Mouse (Mus musculus) midbrain, postnatal 0 days (tissue): ENCODE results near the gene Mis18a. TPM values are rescaled to one million over a fixed set of nuclear protein-coding genes. Genes with fewer than 3 reads are reported as not detected.
A peak's percentile ranks its signal among the peaks of the same experiment; 100 is the strongest.

ENCODE experiments used
- ATAC-seq: fragments of 200-750 bp; cut with Nextera tagmentation; 2 replicates; pipeline ENCODE4 v1.8.0; 2017; ENCODE audit warnings: moderate number of reproducible peaks, mild to moderate bottlenecking, moderate TSS enrichment, moderate library complexity; ENCODE audit not compliant: low FRiP score
- DNase-seq: peaks from one replicate; pipeline ENCODE4 v3.0.0-alpha.2; 2015; ENCODE audit warnings: low spot score
- H3K27ac ChIP-seq: fragments of 300-500 bp; sonication (generic); 2 replicates; pipeline ENCODE4 v1.5.1; 2014; ENCODE audit warnings: low read depth, mild to moderate bottlenecking, low read length, mixed read lengths
- H3K27me3 ChIP-seq: fragments of 300-500 bp; sonication (generic); 2 replicates; pipeline ENCODE4 v1.6.1; 2014; ENCODE audit warnings: low read length, control low read depth, mixed read lengths; ENCODE audit not compliant: insufficient read depth
- H3K36me3 ChIP-seq: fragments of 300-500 bp; sonication (generic); 2 replicates; pipeline ENCODE4 v1.6.1; 2014; ENCODE audit warnings: low read length, control low read depth, mixed read lengths; ENCODE audit not compliant: insufficient read depth
- H3K4me1 ChIP-seq: fragments of 300-500 bp; sonication (generic); 2 replicates; pipeline ENCODE4 v1.6.1; 2014; ENCODE audit warnings: mild to moderate bottlenecking, control low read depth, antibody characterized with exemption, low read length, mixed read lengths; ENCODE audit not compliant: insufficient read depth
- H3K4me2 ChIP-seq: fragments of 300-500 bp; sonication (generic); 2 replicates; pipeline ENCODE4 v1.6.1; 2014; ENCODE audit warnings: low read depth, mild to moderate bottlenecking, low read length, mixed read lengths; ENCODE audit not compliant: poor library complexity, severe bottlenecking
- H3K4me3 ChIP-seq: fragments of 300-500 bp; sonication (generic); 2 replicates; pipeline ENCODE4 v1.5.1; 2014; ENCODE audit warnings: low read depth, mild to moderate bottlenecking, low read length, moderate library complexity
- H3K9ac ChIP-seq: fragments of 300-500 bp; sonication (generic); replicated peaks from 2 replicates; pipeline ENCODE4 v1.6.1; 2014; ENCODE audit warnings: mild to moderate bottlenecking, low read length, moderate library complexity, mixed read lengths; ENCODE audit not compliant: poor library complexity, severe bottlenecking
- H3K9me3 ChIP-seq: fragments of 300-500 bp; sonication (generic); 2 replicates; pipeline ENCODE4 v1.6.1; 2016; ENCODE audit warnings: low read length, control low read depth
- CTCF ChIP-seq: IDR thresholded peaks from 2 replicates; pipeline ENCODE4 v1.5.1; 2016; ENCODE audit warnings: antibody characterized with exemption, mild to moderate bottlenecking
- WGBS: fragments of 180-500 bp; shearing (Covaris S2); extraction: QIAGEN DNeasy Blood & Tissue Kit; methylation state at CpG from one replicate; pipeline ENCODE4 v1.1.7; 2014; 5-methylcytosine and 5-hydroxymethylcytosine counted together
- polyA plus RNA-seq: library from polyadenylated mRNA; unstranded; fragments of >200 nt; fragmentation: Nextera tagmentation; extraction: Ambion mirVana; gene quantifications from 2 replicates; pipeline ENCODE4 v1.2.1, GENCODE M21; 2015
- total RNA-seq: library from RNA; depleted of rRNA; stranded (reverse); fragments of >200 nt; gene quantifications from 2 replicates; pipeline ENCODE4 v1.2.3, GENCODE M21; 2014; rRNA removed

Mis18a gene
- total and polyA plus RNA-seq, 2 experiments from 2014 or later = 19.6 to 24.9 TPM

GRCm38 (mm10) chr16:90674651-90675050 is 52.6 kb downstream of the Mis18a start:
- no peaks in the 10 kb centered on the region for H3K36me3 ChIP-seq
- no peak for TF ChIP-seq CTCF
- H3K27me3 ChIP-seq = no peaks in the 10 kb centered on the region
- ATAC-seq (no peak), DNase-seq (no peak)
- no peaks in the 10 kb centered on the region for H3K9me3 ChIP-seq
- WGBS = 97% methylated on average over 6 of the region's 6 CpGs
- H3K27ac ChIP-seq = no peak overlapping the region
- no peak overlapping the region for H3K4me2 ChIP-seq
- no peaks in the 10 kb centered on the region for H3K4me1 ChIP-seq
- H3K9ac ChIP-seq = no peak overlapping the region
- no peak overlapping the region for H3K4me3 ChIP-seq

GRCm38 (mm10) chr16:90673507-90674354 is 53.5 kb downstream of the Mis18a start:
- Histone ChIP-seq H3K36me3 (no peaks in the 10 kb centered on the region), H3K4me2 (no peak overlapping the region), H3K27me3 (no peaks in the 10 kb centered on the region), H3K27ac (no peak overlapping the region), H3K4me3 (no peak overlapping the region), H3K9me3 (no peaks in the 10 kb centered on the region), H3K9ac (no peak overlapping the region), H3K4me1 (no peaks in the 10 kb centered on the region)
- 80% methylated on average over 21 of the region's 21 CpGs for WGBS
- 0 out of 2 replicates have a peak, but pooled peaks have one; percentile 17 for TF ChIP-seq CTCF
- DNase-seq (peak; percentile 60), ATAC-seq (no peak)

Other genes with a start within 250 kb of the Mis18a start
- gene Mrap, start 10.8 kb upstream of the Mis18a start, total RNA-seq = 0.77 TPM in 1 of 2 replicates, not detected in the other
- gene Mrap, start 10.8 kb upstream of the Mis18a start, polyA plus RNA-seq = 0.41 and 0.74 TPM in 2 replicates
- 16.3 and 17.5 TPM in 2 replicates for gene Urb1, start 83.0 kb upstream of the Mis18a start, total RNA-seq
- 4.4 and 5.1 TPM in 2 replicates for gene Urb1, start 83.0 kb upstream of the Mis18a start, polyA plus RNA-seq
- gene Eva1c, start 99.3 kb upstream of the Mis18a start, total RNA-seq = 4.3 and 5.1 TPM in 2 replicates
- 3.3 and 3.5 TPM in 2 replicates for gene Eva1c, start 99.3 kb upstream of the Mis18a start, polyA plus RNA-seq
- 19.0 and 26.5 TPM in 2 replicates for gene Cfap298, start 207.7 kb upstream of the Mis18a start, total RNA-seq
- gene Cfap298, start 207.7 kb upstream of the Mis18a start, polyA plus RNA-seq = 65.1 and 66.2 TPM in 2 replicates